Mouse (Mus musculus) urinary bladder, adult 2 months (tissue): ENCODE data around the gene Gtf3c5. TPM values are rescaled to one million over a fixed set of nuclear protein-coding genes. Genes with fewer than 3 reads are reported as not detected.

Experiments
- DNase-seq: peaks from one replicate; pipeline ENCODE4 v3.0.0; 2022; ENCODE audit warnings: low spot score
- polyA plus RNA-seq: library from polyadenylated mRNA; depleted of rRNA; stranded (reverse); fragments of >200 nt; gene quantifications from 2 replicates; pipeline ENCODE4 v1.2.3, GENCODE M21; 2012

The Gtf3c5 gene
- polyA plus RNA-seq, 1 experiment: 21.7 TPM

DNA sequence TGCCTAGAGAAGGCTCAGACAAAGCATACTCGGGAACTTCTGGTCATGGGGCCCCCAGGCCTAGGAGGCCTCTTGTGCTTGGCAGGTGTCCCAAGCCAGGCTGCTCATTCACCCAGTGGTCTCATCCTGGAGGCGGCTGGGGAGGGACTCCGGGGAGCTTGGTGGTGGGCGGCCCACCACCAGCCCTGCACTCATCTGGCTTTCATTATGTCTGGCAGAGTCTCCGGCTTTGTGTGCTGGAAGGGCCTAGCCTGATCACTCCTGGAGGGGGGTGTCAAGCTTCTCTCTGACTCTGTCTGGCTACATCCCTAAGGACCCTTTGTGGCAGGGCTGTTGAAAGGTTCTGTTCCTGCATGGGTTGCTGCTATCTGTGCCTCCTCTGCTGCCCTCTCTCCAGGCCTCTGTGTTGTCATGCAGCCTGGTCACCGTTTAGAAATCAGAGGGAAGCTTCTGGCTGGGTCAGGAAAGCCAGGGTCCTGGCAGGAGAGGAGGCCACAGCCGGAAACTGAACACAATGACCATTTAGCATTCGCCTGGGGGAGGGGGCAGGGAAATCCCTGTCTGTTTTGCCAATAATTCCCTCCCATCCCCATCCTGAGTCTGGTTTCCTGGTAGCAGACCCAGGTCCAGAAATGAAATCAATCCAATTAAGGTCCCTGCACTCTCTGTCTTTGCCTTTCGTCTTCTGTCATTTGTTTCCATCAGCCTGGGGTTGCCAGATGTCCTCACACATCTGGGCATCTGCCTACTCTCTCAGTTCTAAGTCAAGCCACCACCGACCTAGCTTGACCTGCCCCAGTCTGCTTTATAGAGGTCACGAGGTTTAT lies 48.9 kb downstream of the Gtf3c5 start:
- DNase-seq: no peak

DNA sequence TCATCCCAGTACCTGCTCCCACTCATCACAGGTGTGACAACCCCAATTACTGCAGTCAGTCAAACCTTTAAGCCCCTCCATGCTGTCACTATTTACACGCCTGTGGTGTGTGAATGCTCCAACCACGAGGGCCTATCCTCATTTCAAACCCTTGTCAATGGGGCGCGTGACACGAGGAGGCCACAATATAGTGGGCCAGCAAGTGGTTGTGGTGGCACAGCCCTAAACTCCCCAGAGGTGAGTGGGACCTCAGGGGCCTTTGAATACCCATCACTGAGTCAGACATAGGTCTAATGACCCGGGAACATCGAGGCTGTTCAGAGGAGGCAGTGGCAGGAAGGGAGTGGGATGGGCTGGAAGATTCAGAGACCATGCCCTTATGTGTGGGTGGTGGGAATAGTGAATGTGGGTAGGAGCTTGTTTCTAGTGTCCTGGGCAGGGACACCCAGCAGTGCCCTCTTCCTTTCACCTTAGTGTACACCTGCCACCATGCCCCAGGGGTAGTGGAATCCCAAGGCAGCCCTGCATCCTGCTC lies 49.6 kb downstream of the Gtf3c5 start:
- no peak for DNase-seq

DNA sequence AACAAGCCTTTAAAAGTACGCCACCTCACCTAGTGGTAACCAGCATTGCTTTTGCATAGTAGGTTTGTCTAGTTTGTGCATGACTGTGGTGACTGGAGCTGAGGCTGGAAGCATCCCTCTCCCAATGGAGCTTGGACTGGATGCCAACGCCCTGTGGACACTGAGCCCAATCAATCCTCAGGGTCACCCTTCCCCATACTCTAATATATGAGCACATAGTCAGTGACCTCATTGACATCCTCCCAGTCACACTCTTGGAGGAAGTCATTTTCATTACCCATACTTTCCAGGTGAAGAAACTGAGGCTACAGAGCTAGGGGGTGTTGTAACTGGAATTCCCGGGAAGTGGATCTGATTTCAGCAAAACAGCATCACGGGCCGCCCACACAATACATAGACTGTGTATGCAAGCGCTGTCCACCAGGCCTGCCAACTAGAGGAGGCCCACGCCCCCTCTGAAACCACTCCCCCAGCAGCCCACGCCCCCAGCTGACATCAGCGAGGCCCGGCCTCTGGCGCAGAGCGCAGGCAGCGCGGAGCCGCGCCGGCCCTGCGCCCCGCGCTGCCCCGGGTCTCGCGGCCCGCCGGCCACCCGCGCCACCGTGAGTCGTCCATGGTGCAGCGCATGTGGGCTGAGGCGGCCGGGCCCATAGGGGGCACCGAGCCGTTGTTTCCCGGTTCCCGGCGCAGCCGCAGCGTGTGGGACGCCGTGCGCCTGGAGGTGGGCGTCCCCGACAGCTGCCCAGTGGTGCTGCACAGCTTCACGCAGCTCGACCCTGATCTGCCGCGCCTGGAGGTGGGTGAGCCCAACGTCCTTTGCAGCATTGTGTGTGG lies 50.4 kb downstream of the Gtf3c5 start:
- DNase-seq: peak; percentile 68

DNA sequence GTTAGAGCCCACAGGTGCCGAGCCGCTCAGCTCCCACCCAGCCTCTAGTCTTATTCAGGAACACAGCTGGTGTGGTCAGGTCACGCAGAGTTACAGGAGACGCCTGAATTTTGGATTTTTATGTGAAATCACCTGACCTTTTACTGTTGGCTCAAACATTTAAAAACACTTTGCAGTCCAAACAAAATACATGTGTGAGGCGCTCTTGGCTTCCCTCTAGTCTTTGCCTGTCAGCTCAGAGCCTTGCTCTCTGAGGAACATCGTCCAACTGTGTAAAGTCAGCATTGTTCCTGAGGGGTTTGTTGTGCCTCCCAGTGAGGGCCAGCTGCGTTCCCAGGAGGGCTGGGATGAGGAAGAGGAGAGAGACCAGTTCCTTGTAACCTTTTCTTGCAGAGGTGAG lies 53.2 kb downstream of the Gtf3c5 start:
- DNase-seq: no peak

GRCm38 (mm10) chr2:28529856-28530255 lies 53.7 kb downstream of the Gtf3c5 start:
- DNase-seq: no peak

DNA sequence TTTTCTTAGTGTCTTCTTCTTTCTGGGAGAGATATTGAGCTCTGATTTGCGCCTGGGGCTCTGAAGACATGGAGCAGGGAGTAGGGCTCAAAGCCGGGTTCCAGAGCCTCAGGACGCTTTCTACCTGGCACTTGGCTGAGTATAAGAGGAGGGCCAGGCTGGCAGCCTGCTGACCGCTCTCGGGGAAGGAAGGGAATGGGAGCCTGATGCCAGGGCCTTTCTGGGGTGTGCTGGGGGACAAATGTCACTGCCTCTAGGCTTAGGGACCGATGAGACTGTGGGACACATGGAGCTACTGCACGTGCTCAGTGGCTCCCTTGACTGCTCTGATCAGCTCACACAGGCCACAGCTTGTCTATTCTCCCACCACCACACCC lies 55.2 kb downstream of the Gtf3c5 start:
- no peak for DNase-seq

DNA sequence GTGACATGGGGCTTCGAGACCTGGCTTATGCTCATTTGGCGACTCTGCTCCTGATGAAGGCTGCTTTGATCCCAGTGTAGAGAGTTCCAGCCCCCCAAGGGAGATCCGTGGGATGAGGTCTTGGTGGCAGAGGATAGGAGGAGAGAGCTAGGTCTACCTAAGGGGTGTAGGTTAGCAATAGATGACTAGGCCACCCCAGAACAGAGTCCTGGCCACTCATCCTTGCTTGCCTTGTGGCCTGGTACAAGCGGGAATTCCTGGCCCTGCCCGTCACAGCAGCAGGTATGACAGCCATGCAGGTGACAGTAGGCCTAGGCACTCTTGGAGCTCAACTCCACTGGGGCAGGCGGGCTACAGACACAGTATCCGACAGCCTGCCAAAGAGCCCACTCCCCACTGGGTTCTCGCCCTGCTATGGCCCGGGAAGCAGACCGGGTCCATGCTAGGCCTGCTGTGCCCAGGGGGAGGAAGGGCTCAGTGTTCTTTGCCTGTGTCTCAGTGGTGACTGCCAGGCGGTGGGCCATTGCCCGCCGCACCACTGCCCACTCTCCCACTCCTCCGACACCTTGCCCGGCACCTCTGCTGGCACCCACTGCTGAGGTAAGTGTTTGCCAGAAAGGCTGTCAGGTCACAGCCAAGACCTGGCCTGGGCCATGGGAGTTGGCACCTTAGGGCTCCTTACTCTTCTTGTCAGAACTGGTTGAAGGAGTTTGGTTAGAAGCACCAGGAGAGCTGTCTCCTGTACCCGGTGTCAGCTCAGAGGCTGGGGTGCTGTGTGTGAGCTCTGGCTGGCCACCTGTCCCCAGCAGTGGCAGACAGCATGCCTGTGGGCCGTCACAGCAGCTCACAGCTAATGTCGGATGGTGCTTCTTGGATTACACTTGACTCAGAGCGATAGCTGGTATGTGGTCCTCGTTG lies 55.9 kb downstream of the Gtf3c5 start:
- no peak for DNase-seq

DNA sequence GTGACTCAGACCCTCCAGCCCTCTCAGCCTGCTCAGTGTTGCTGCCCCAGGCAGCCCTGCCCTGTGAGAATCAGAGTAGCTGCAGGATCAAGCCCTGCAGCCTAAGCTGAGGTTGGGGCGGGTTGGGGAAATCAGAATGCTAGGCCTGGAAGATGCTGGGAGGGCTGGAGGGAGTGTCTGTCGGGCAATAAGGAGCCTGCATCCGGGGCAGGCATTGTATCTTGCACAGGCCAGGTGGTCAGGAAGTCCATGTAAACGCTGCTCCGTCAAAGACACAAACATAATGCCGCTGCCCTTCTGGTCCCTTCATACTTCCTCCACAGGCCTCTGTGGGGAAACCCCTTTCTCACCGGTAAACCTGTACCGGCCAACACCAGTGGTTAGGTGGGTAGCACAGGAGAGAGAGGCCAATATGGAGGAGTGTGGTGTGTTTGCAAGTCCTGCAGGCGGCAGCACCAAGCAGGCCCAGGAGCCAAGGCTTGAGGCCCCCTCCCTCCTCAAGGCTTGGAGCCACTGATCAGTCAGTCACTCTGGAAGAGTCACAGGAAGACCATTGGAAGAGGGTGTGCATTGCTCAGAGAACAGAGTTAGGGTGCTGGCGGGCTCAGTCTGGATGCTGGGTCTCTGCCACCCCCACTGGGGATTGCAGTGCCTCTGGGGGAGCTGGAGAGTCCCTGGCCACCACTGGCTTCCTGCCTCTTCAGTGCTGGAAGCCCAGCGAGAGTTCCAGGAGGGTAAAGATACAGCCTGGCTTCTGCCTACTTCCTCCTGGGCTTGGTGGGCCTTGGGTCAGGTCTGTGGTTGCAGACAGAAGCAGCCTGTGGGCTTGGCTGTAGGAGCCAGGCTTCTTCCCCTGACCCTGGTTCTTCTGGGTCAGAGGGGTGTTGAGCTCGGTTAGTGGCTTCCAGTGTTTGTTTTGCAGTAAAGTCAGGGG lies 57.3 kb downstream of the Gtf3c5 start:
- DNase-seq: peak; percentile 64

- no peak for DNase-seq
Measured at GRCm38 (mm10) chr2:28525219-28525942, 58.2 kb downstream of the Gtf3c5 start.

DNA sequence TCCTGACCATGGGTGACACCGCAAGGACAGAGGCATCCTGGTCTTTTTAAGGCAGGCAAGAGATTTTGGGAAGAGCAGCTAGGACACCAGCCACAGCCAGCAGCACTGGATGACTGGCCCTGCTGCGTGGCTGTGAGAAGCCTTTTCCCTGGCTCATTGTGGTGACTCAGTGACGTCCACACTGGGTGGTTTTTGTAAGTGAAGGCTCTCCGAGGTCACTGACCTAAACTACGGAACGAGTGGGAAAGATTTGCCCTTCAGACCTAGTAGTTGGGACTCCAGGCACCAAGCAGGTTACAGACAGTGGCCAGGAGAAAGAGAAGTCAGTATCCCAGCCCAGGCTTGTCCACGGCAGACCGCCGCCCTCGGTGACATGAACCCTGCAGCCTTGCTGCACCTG lies 59.1 kb downstream of the Gtf3c5 start:
- DNase-seq: no peak

GRCm38 (mm10) chr2:28523643-28524117 lies 59.9 kb downstream of the Gtf3c5 start:
- DNase-seq: peak; percentile 76

DNA sequence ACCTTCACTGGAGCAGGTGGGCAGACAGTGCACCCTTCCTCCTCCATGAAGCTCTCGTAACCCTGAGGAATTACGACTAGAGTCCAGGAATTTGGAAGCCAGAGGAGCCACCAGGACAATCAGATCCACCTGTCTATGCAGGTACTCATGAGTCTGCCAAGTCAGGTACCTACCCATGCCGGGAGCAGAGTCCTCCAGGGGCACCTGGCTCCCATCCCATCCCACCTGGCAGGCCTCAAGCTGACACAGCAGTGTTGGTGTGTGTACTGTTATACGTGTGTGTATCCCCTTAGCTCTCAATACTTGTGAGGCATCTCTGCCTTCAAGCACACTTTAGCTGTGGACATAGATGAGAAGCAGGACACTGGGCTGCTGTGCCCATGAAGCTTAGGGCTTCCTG lies 61.4 kb downstream of the Gtf3c5 start:
- DNase-seq: no peak

- no peak for DNase-seq
Measured at GRCm38 (mm10) chr2:28521571-28522151, 61.9 kb downstream of the Gtf3c5 start.

DNA sequence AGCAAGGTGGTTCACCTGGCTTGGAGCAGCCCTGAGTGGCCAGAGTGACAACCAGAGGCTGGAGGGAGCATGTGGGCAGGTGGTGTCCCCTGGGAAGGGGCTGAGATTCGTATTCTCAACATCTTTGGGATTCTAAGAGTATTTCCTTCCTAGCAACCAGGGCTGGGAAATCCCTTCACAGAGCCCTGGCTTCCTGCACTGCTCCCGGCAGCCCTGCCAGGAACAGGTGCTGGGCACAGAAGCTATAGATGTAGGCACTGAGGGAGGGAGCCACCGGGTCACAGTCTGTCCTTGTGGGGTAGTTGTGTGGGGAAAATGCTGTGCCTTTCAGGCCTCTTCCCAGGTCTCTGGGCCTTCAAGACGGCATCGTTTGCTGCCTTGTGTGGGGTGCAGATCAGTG lies 63.0 kb downstream of the Gtf3c5 start:
- no peak for DNase-seq

DNA sequence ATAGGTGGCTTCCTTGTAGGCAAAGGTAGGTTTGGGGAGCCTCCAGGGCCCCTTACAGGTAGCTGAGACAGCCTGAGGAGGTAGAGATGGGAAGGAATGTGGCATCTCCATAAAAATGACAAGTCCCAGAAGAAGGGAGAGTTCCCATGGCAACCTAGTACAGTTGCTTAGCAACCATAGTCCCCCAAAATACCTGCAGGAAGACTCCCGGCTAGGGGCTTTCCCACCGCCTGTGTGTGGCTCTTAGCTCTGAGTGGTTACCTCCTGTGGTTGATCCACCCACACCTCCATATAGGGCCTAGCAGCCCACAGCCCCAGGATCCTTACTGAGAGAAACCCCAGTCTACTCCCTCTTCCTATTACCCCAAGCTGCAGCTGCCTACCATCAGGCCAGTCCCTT lies 65.3 kb downstream of the Gtf3c5 start:
- DNase-seq: no peak

- DNase-seq: peak; percentile 80
Measured at GRCm38 (mm10) chr2:28517206-28517909, 66.2 kb downstream of the Gtf3c5 start.
